ENCODE assay signal across 9 mouse cellular contexts in genomic region chr2:142838118-142838517, GRCm38 (mm10).
DNase-seq lines count a peak whose midpoint lies in the region; ATAC-seq lines count a peak whose summit lies in the region.
"Had no signal": no experiment of that assay in that cellular context is flagged by ENCODE, and none has a peak within 500 bp of the region (broad histone marks: within the 10 kb centered on the region; RNA-seq: fewer than 3 reads in every experiment).

No protein-coding gene starts in this region.

- no peaks in the 10 kb centered on the region for H3K36me3 ChIP-seq in liver, embryonic 15.5 days (replicated peaks)
- H3K36me3 ChIP-seq: midbrain, embryonic 10.5 days had no signal

- H3K4me3 ChIP-seq in liver, embryonic 15.5 days (replicated peaks) = no peak overlapping the region
- H3K4me3 ChIP-seq: midbrain, embryonic 10.5 days had no signal

- ATAC-seq in liver, embryonic 15.5 days (ENCODE audit: insufficient read depth) = peak; percentile 74

- 60% methylated on average over 1 of the region's 1 CpGs for WGBS in liver, embryonic 15.5 days (ENCODE audit: insufficient replicate concordance)

- no peak overlapping the region for H3K9ac ChIP-seq in liver, embryonic 15.5 days

- no peaks in the 10 kb centered on the region for H3K9me3 ChIP-seq in liver, embryonic 15.5 days (replicated peaks)
- H3K9me3 ChIP-seq: midbrain, embryonic 10.5 days had no signal

- DNase-seq in adrenal gland, postnatal 36 days = peak; percentile 15 to 28
- no peak for DNase-seq in adrenal gland, adult 8-10 months
- peak; percentile 17 for DNase-seq in 3134 (ENCODE audit: extremely low read depth, insufficient read length, low spot score)
- peak; percentile 7 for DNase-seq in heart, postnatal 4 days
- DNase-seq in layer of hippocampus, adult 11-12 months (ENCODE audit: low spot score) = no peak
- no peak for DNase-seq in spleen, postnatal 10 days (ENCODE audit: low spot score in 2 of 2)
- DNase-seq in right cerebral cortex, postnatal 14 days = no peak

- H3K4me2 ChIP-seq in liver, embryonic 15.5 days = no peak overlapping the region

- no peaks in the 10 kb centered on the region for H3K4me1 ChIP-seq in liver, embryonic 15.5 days (replicated peaks)

- H3K27me3 ChIP-seq in liver, embryonic 15.5 days = no peaks in the 10 kb centered on the region

- peak overlapping the region; percentile 29; the same call in 1 of the 2 replicates for H3K27ac ChIP-seq in liver, embryonic 15.5 days (replicated peaks)
- H3K27ac ChIP-seq: midbrain, embryonic 10.5 days had no signal

Comparison
In these comparisons a context has a peak if more than half of its experiments do, and no peak if none do; other contexts are left out.
1. DNase-seq: peak in adrenal gland, postnatal 36 days (2 of 2), 3134 (single experiment) and heart, postnatal 4 days (single experiment); none in adrenal gland, adult 8-10 months (single experiment), layer of hippocampus, adult 11-12 months (single experiment), spleen, postnatal 10 days (0 of 2) and right cerebral cortex, postnatal 14 days (single experiment).